Mouse (Mus musculus) neural tube, embryonic 11.5 days (tissue): ENCODE measurements at regions not wholly inside any gene's neighbourhood (a gene's known extent, or its start where the extent isn't known, plus 50 kb on each side); places are given as distances from the start of the nearest gene placed in this dataset.

Experiments
- ATAC-seq: fragments of 200-750 bp; cut with Nextera tagmentation; 2 replicates; pipeline ENCODE4 v1.8.0; 2017; ENCODE audit warnings: moderate number of reproducible peaks, mild to moderate bottlenecking, moderate TSS enrichment, moderate library complexity; ENCODE audit not compliant: insufficient read depth, low FRiP score, low TSS enrichment
- DNase-seq: peaks from one replicate; pipeline ENCODE4 v3.0.0-alpha.2; 2015; ENCODE audit warnings: low spot score
- H3K27ac ChIP-seq: fragments of 300-500 bp; sonication (generic); 2 replicates; pipeline ENCODE4 v1.5.1; 2014; ENCODE audit warnings: low read depth, mild to moderate bottlenecking, low read length
- H3K27me3 ChIP-seq: fragments of 300-500 bp; sonication (generic); 2 replicates; pipeline ENCODE4 v1.6.1; 2014; ENCODE audit warnings: mild to moderate bottlenecking, low read length, mixed read lengths; ENCODE audit not compliant: control insufficient read depth, insufficient read depth
- H3K36me3 ChIP-seq: fragments of 300-500 bp; sonication (generic); 2 replicates; pipeline ENCODE4 v1.6.1; 2014; ENCODE audit warnings: mild to moderate bottlenecking, low read length, moderate library complexity, mixed read lengths; ENCODE audit not compliant: control insufficient read depth, insufficient read depth
- H3K4me1 ChIP-seq: fragments of 300-500 bp; sonication (generic); 2 replicates; pipeline ENCODE4 v1.6.1; 2014; ENCODE audit warnings: low read length, mixed read lengths; ENCODE audit not compliant: control insufficient read depth, insufficient read depth
- H3K4me2 ChIP-seq: fragments of 300-500 bp; sonication (generic); 2 replicates; pipeline ENCODE4 v1.6.1; 2014; ENCODE audit warnings: low read depth, mild to moderate bottlenecking, moderate library complexity
- H3K4me3 ChIP-seq: fragments of 300-500 bp; sonication (generic); 2 replicates; pipeline ENCODE4 v1.5.1; 2014; ENCODE audit warnings: low read depth, low read length
- H3K9ac ChIP-seq: fragments of 300-500 bp; sonication (generic); 2 replicates; pipeline ENCODE4 v1.6.1; 2014; ENCODE audit warnings: mild to moderate bottlenecking, low read length
- H3K9me3 ChIP-seq: fragments of 300-500 bp; sonication (generic); 2 replicates; pipeline ENCODE4 v1.6.1; 2016; ENCODE audit warnings: low read length; ENCODE audit not compliant: control insufficient read depth
- WGBS: fragments of 180-500 bp; shearing (Covaris S2); extraction: QIAGEN DNeasy Blood & Tissue Kit; methylation state at CpG from one replicate; pipeline ENCODE4 v1.1.7; 2014; 5-methylcytosine and 5-hydroxymethylcytosine counted together

DNA sequence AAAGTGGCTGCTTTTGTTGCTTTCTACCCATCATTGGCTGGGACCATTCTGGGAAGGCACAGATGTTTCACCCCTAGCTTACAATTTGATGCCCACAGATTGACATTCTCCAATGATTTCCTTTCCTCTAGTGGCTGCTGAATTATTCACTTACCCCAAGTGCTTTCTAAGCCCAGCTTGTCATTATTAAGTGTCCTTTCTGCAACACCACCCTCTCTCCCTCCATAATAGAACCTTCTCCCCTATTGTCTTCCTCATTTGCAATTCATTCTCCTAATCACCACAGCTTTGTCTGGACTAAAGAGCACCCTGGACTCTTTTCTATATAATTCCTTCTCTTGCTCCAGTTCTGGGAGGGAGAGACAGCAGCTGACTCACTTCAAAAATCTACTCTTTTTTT lies 2780.0 kb upstream of the 5930422O12Rik start:
- Histone ChIP-seq H3K9me3 (no peaks in the 10 kb centered on the region), H3K27me3 (no peaks in the 10 kb centered on the region), H3K36me3 (no peaks in the 10 kb centered on the region), H3K4me3 (no peak overlapping the region), H3K27ac (no peak overlapping the region), H3K4me1 (no peaks in the 10 kb centered on the region), H3K4me2 (no peak overlapping the region), H3K9ac (no peak overlapping the region)
- ATAC-seq (peak; percentile 79), DNase-seq (peak; percentile 24)

GRCm38 (mm10) chr8:30655749-30656241 lies 2772.7 kb upstream of the 5930422O12Rik start:
- ATAC-seq (0 out of 2 replicates have a peak, but pooled peaks have one; percentile 38), DNase-seq (peak; percentile 26)
- no peak overlapping the region for H3K9ac ChIP-seq
- no peaks in the 10 kb centered on the region for H3K9me3 ChIP-seq
- 76% methylated on average over 10 of the region's 10 CpGs for WGBS
- H3K36me3 ChIP-seq, result no peaks in the 10 kb centered on the region
- H3K27ac ChIP-seq, result no peak overlapping the region
- no peaks in the 10 kb centered on the region for H3K4me1 ChIP-seq
- no peak overlapping the region for H3K4me3 ChIP-seq
- no peaks in the 10 kb centered on the region for H3K27me3 ChIP-seq
- H3K4me2 ChIP-seq, result no peak overlapping the region

DNA sequence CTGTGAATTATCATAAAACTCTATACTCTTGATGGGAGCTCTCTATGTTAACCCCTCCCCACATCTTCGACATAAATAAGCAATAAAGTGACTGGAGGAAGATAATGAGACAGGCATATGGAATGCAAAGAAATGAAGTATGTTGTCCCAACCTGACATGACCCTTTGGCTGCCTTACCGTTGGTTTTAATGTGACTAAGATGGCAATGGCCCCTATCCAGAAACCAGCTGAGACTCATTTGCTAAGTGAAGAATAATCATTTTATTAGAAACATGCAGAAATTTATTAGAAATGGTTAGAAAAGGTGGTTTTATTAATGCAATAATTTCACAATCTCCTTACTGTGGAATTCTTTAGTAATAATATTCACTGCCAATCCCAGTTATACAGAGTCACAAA lies 2767.2 kb upstream of the 5930422O12Rik start:
- DNase-seq, result no peak
- WGBS, result 73% methylated on average over 2 of the region's 2 CpGs

GRCm38 (mm10) chr8:30669451-30669850 lies 2759.1 kb upstream of the 5930422O12Rik start:
- Histone ChIP-seq H3K27me3 (no peaks in the 10 kb centered on the region), H3K9ac (no peak overlapping the region), H3K4me2 (no peak overlapping the region), H3K36me3 (no peaks in the 10 kb centered on the region), H3K4me1 (no peaks in the 10 kb centered on the region), H3K9me3 (no peaks in the 10 kb centered on the region), H3K4me3 (no peak overlapping the region), H3K27ac (no peak overlapping the region)
- WGBS, result 56% methylated on average over 4 of the region's 4 CpGs
- DNase-seq (no peak), ATAC-seq (no peak)

More for the DNA sequence above, 2767.2 kb upstream of the 5930422O12Rik start:
- ATAC-seq, result no peak
- Histone ChIP-seq H3K4me3 (no peak overlapping the region), H3K27me3 (no peaks in the 10 kb centered on the region), H3K9me3 (no peaks in the 10 kb centered on the region), H3K9ac (no peak overlapping the region), H3K4me1 (no peaks in the 10 kb centered on the region), H3K4me2 (no peak overlapping the region), H3K27ac (no peak overlapping the region), H3K36me3 (no peaks in the 10 kb centered on the region)

- H3K4me1 ChIP-seq, result no peaks in the 10 kb centered on the region
- H3K9me3 ChIP-seq, result no peaks in the 10 kb centered on the region
- H3K27me3 ChIP-seq, result no peaks in the 10 kb centered on the region
- H3K4me2 ChIP-seq, result no peak overlapping the region
- no peak overlapping the region for H3K27ac ChIP-seq
- no peak overlapping the region for H3K9ac ChIP-seq
- no peaks in the 10 kb centered on the region for H3K36me3 ChIP-seq
- no peak overlapping the region for H3K4me3 ChIP-seq
- WGBS, result 87% methylated on average over 1 of the region's 1 CpGs
- DNase-seq (no peak), ATAC-seq (no peak)
Observed at GRCm38 (mm10) chr8:30677423-30677822, 2751.1 kb upstream of the 5930422O12Rik start.

DNA sequence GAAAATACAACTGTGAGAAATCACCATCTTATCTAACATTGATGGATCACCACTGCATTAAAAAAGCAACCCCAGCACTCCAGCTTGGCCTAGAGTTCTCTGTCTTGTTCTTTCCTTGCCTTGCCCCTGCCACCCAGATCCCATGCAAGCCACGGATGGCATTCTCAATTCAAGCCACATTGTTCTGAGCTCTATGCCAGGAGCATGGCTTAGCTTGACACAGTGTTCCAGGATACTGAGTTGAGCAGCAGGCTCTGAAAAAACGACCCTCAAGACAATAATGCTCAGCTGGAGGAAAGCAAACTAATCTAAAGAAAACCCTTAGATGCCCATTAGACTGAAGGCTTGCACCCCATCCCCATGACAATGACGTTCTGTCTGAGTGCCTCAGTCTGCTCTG lies 2746.3 kb upstream of the 5930422O12Rik start:
- Histone ChIP-seq H3K27ac (no peak overlapping the region), H3K4me2 (no peak overlapping the region), H3K27me3 (no peaks in the 10 kb centered on the region), H3K36me3 (no peaks in the 10 kb centered on the region), H3K4me1 (no peaks in the 10 kb centered on the region), H3K4me3 (no peak overlapping the region), H3K9me3 (no peaks in the 10 kb centered on the region), H3K9ac (no peak overlapping the region)
- ATAC-seq (no peak), DNase-seq (no peak)
- 54% methylated on average over 3 of the region's 3 CpGs for WGBS

DNA sequence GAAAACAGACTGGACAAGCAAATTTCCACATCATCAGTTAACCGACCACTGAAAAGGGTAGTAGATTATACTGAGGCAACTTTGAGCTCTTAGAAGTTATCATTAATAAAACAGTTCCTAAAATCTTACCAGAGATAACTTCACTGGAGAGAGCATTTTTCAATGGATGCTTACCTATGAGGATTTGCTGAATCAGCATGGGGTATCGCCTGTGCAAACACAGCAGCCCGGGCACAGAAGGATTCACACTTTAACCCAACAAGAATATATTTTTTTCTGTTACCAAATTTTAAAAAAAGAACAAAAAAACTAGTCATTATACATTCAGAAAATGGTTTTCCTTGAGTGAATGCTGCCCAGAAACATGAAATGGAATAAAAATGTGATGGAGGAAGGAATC lies 2742.0 kb upstream of the 5930422O12Rik start:
- no peaks in the 10 kb centered on the region for H3K4me1 ChIP-seq
- no peak overlapping the region for H3K9ac ChIP-seq
- H3K36me3 ChIP-seq, result no peaks in the 10 kb centered on the region
- ATAC-seq (no peak), DNase-seq (no peak)
- no peaks in the 10 kb centered on the region for H3K27me3 ChIP-seq
- no peak overlapping the region for H3K4me2 ChIP-seq
- H3K27ac ChIP-seq, result no peak overlapping the region
- no peak overlapping the region for H3K4me3 ChIP-seq
- 85% methylated on average over 3 of the region's 3 CpGs for WGBS
- no peaks in the 10 kb centered on the region for H3K9me3 ChIP-seq

DNA sequence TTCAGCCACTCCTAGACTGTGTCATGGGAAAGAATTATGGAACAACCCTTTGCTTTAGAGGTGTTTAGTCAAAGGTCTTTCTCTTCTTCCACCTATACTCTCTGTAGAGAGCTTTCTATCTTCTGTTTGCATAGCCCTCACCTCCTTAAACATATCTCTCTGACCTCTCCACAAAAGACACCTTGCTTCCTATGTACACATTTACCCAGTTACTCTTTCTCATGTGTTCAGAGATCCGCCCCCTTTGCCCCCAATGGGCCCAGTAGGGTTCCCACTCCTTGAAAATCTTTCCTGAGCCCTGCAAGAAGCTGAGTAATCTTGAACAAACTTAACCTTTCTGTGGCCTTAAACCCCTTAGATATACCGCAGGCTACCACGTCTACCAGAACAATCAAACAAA lies 2734.4 kb upstream of the 5930422O12Rik start:
- Histone ChIP-seq H3K9ac (no peak overlapping the region), H3K36me3 (no peaks in the 10 kb centered on the region), H3K4me2 (no peak overlapping the region), H3K9me3 (no peaks in the 10 kb centered on the region), H3K4me3 (no peak overlapping the region), H3K27ac (no peak overlapping the region), H3K4me1 (no peaks in the 10 kb centered on the region), H3K27me3 (no peaks in the 10 kb centered on the region)
- WGBS, result 81% methylated on average over 3 of the region's 3 CpGs
- ATAC-seq (no peak), DNase-seq (no peak)

GRCm38 (mm10) chr8:30716643-30717042 lies 2711.9 kb upstream of the 5930422O12Rik start:
- 78% methylated on average over 1 of the region's 1 CpGs for WGBS
- Histone ChIP-seq H3K27me3 (no peaks in the 10 kb centered on the region), H3K4me2 (no peak overlapping the region), H3K9ac (no peak overlapping the region), H3K4me1 (no peaks in the 10 kb centered on the region), H3K27ac (no peak overlapping the region), H3K4me3 (no peak overlapping the region), H3K36me3 (no peaks in the 10 kb centered on the region), H3K9me3 (no peaks in the 10 kb centered on the region)
- no peak for ATAC-seq
- DNase-seq, result no peak
